Mouse (Mus musculus): ENCODE results near the gene Ifi208. TPM values are rescaled to one million over a fixed set of nuclear protein-coding genes. Genes with fewer than 3 reads are reported as not detected.

Ifi208 gene
- polyA plus RNA-seq (2017; shearing (Covaris generic)) = 149 TPM

DNA sequence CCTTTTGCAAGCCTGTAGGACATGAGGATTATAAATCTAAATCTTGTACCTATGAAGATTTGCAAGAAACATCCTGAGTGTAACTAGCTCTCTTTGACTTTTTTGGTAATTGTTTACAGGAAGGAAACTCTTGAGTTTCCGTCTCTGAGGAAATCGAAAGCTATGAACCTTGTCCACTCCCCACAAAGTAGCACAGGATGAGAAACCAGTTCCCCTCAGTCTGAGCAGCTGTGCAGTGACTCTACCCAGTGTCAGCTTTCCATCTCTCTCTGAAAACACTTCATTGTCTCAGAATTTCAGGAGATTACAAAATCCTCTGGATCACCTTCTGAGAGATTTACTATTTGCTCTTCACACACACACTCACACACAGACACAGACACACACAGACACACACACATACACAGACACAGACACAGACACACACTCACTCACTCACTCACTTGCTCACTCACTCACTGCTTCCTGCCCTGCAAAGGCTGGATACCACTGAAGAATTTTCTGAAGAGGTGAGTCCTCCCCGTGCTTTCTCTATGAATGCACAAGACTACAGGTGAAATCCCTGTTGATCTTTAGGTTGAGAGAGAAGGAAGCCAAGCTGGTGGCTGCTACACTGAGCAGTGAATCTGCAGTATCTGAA lies at the start of gene Ifi208:
Gene Ifi208, plus strand, starts transcription at position 218 of the 640 bp plus-strand sequence.

DNA sequence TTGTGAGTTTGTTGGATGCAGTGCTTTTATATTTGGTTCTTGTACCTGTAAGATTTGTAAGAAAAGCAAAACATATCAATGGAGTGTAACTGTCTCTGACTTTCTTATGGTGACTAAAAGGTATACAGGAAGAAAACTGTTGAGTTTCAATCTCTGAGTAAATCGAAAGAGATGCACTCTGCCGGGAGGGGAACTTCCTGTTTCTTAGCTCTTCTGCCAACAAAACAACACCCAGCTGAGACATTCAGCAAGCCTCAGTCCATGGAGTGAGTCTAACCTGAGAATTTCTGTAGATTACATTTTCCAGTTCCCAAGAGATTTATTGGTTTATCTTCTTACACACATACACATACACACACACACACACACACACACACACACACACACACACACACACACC lies 42.9 kb upstream of the Ifi208 start, which contains the start of gene Ifi209:
Gene Ifi209, plus strand, starts transcription at position 296 of the 400 bp plus-strand sequence.

GRCm38 (mm10) chr1:173741656-173742055 lies 68.2 kb downstream of the Ifi208 start, which contains the start of gene Ifi207:
Gene Ifi207, minus strand, starts transcription at chr1:173741747.

Other genes with a start within 250 kb of the Ifi208 start
- 187 TPM for gene Ifi206, start 182.6 kb upstream of the Ifi208 start, polyA plus RNA-seq (2017; shearing (Covaris generic))
- gene Ifi214, start 137.7 kb upstream of the Ifi208 start, polyA plus RNA-seq (2017; shearing (Covaris generic)) = 48.8 TPM
- gene Ifi213, start 74.4 kb upstream of the Ifi208 start, polyA plus RNA-seq (2017; shearing (Covaris generic)) = 145 TPM
- gene Ifi209, start 42.8 kb upstream of the Ifi208 start, polyA plus RNA-seq (2017; shearing (Covaris generic)) = 265 TPM
- gene Ifi207, start 68.1 kb downstream of the Ifi208 start, polyA plus RNA-seq (2017; shearing (Covaris generic)) = 0.11 TPM
- 0.31 TPM for gene Ifi204, start 93.3 kb downstream of the Ifi208 start, polyA plus RNA-seq (2017; shearing (Covaris generic))
- gene Ifi211, start 239.4 kb downstream of the Ifi208 start, polyA plus RNA-seq (2017; shearing (Covaris generic)) = 1.2 TPM